ENCODE assay signal across 18 mouse cellular contexts in genomic region chr7:143325051-143325450, GRCm38 (mm10).
DNase-seq lines count a peak whose midpoint lies in the region; ATAC-seq and TF ChIP-seq lines count a peak whose summit lies in the region.
"Had no signal": no experiment of that assay in that cellular context is flagged by ENCODE, and none has a peak within 500 bp of the region (broad histone marks: within the 10 kb centered on the region; RNA-seq: fewer than 3 reads in every experiment).

No protein-coding gene starts in this region.

- peaks cover 30% of the 10 kb centered on the region for H3K4me1 ChIP-seq in hindbrain, embryonic 10.5 days (replicated peaks)
- no peaks in the 10 kb centered on the region for H3K4me1 ChIP-seq in hindbrain, embryonic 16.5 days (ENCODE audit: control insufficient read depth, insufficient read depth, low read depth, low read length)
- peaks cover 15% of the 10 kb centered on the region for H3K4me1 ChIP-seq in midbrain, embryonic 10.5 days
- H3K4me1 ChIP-seq in midbrain, embryonic 15.5 days: no peaks in the 10 kb centered on the region
- peaks cover 31% of the 10 kb centered on the region for H3K4me1 ChIP-seq in limb, embryonic 14.5 days (ENCODE audit: control insufficient read depth, insufficient read depth, low read length)
- H3K4me1 ChIP-seq: liver, embryonic 12.5 days; megakaryocyte, embryonic 14.5 days had no signal

- peaks cover 35% of the 10 kb centered on the region for H3K27me3 ChIP-seq in hindbrain, embryonic 10.5 days (ENCODE audit: insufficient read depth, poor library complexity, severe bottlenecking)
- H3K27me3 ChIP-seq in hindbrain, embryonic 16.5 days (replicated peaks; ENCODE audit: control insufficient read depth, insufficient read depth, low read length): no peaks in the 10 kb centered on the region
- H3K27me3 ChIP-seq in midbrain, embryonic 10.5 days (ENCODE audit: low read depth, poor library complexity, severe bottlenecking): no peaks in the 10 kb centered on the region
- H3K27me3 ChIP-seq in midbrain, embryonic 15.5 days (replicated peaks): no peaks in the 10 kb centered on the region
- H3K27me3 ChIP-seq in limb, embryonic 14.5 days (ENCODE audit: control insufficient read depth, insufficient read depth, low read length): no peaks in the 10 kb centered on the region
- H3K27me3 ChIP-seq: embryonic facial prominence, embryonic 12.5 days had no signal

- H3K9ac ChIP-seq in hindbrain, embryonic 16.5 days (ENCODE audit: low read depth, low read length): no peak overlapping the region
- H3K9ac ChIP-seq in midbrain, embryonic 15.5 days: no peak overlapping the region
- no peak overlapping the region for H3K9ac ChIP-seq in limb, embryonic 14.5 days (ENCODE audit: low read depth, low read length, severe bottlenecking)
- H3K9ac ChIP-seq: embryonic facial prominence, embryonic 12.5 days; forebrain, embryonic 12.5 days; liver, embryonic 12.5 days had no signal

- peak; percentile 56 for DNase-seq in hindbrain, embryonic 10.5 days (ENCODE audit: low spot score)
- peak; percentile 19 for DNase-seq in midbrain, embryonic 10.5 days (ENCODE audit: low spot score)
- DNase-seq in embryo, embryonic 10.5 days (ENCODE audit: low spot score): peak; percentile 48
- DNase-seq in limb, embryonic 14.5 days (ENCODE audit: low spot score): no peak
- DNase-seq in kidney, postnatal 4 days: no peak
- no peak for DNase-seq in kidney, adult 11 months
- DNase-seq: adrenal gland, adult 8-10 months; cerebellum, adult 9-11 months; kidney, adult 8-10 months; thymus, postnatal 4 days had no signal

- peak overlapping the region; percentile 81 for H3K27ac ChIP-seq in hindbrain, embryonic 10.5 days
- no peak overlapping the region for H3K27ac ChIP-seq in hindbrain, embryonic 16.5 days (ENCODE audit: low read depth, low read length)
- H3K27ac ChIP-seq in midbrain, embryonic 10.5 days (replicated peaks): peak overlapping the region; percentile 77
- H3K27ac ChIP-seq in midbrain, embryonic 15.5 days: no peak overlapping the region
- peak overlapping the region; percentile 49; the same call in 1 of the 2 replicates for H3K27ac ChIP-seq in limb, embryonic 14.5 days (replicated peaks; ENCODE audit: low read depth, low read length)
- H3K27ac ChIP-seq: embryonic facial prominence, embryonic 12.5 days; forebrain, embryonic 12.5 days; left cerebral cortex, adult 2 months; liver, embryonic 12.5 days had no signal

- H3K36me3 ChIP-seq in hindbrain, embryonic 10.5 days: no peaks in the 10 kb centered on the region
- no peaks in the 10 kb centered on the region for H3K36me3 ChIP-seq in hindbrain, embryonic 16.5 days (ENCODE audit: control insufficient read depth, insufficient read depth, low read length)
- H3K36me3 ChIP-seq in midbrain, embryonic 10.5 days: no peaks in the 10 kb centered on the region
- no peaks in the 10 kb centered on the region for H3K36me3 ChIP-seq in midbrain, embryonic 15.5 days (replicated peaks)
- H3K36me3 ChIP-seq in limb, embryonic 14.5 days (ENCODE audit: control insufficient read depth, insufficient read depth, low read length): no peaks in the 10 kb centered on the region
- H3K36me3 ChIP-seq: embryonic facial prominence, embryonic 12.5 days; forebrain, embryonic 12.5 days; liver, embryonic 12.5 days had no signal

- no peak for ATAC-seq in hindbrain, embryonic 16.5 days
- no peak for ATAC-seq in midbrain, embryonic 15.5 days (replicated peaks)
- ATAC-seq in limb, embryonic 14.5 days (ENCODE audit: low FRiP score, low read depth): peak; percentile 8; the same call in 1 of the 2 replicates
- ATAC-seq: liver, embryonic 12.5 days had no signal

- H3K4me2 ChIP-seq in hindbrain, embryonic 16.5 days (ENCODE audit: low read length): no peak overlapping the region
- no peak overlapping the region for H3K4me2 ChIP-seq in midbrain, embryonic 15.5 days
- H3K4me2 ChIP-seq in limb, embryonic 14.5 days (replicated peaks; ENCODE audit: low read depth, low read length, severe bottlenecking): no peak overlapping the region
- H3K4me2 ChIP-seq: embryonic facial prominence, embryonic 12.5 days; forebrain, embryonic 12.5 days; liver, embryonic 12.5 days had no signal

- H3K9me3 ChIP-seq in hindbrain, embryonic 10.5 days: no peaks in the 10 kb centered on the region
- no peaks in the 10 kb centered on the region for H3K9me3 ChIP-seq in hindbrain, embryonic 16.5 days (ENCODE audit: control insufficient read depth, low read length)
- no peaks in the 10 kb centered on the region for H3K9me3 ChIP-seq in midbrain, embryonic 10.5 days (replicated peaks)
- no peaks in the 10 kb centered on the region for H3K9me3 ChIP-seq in midbrain, embryonic 15.5 days
- H3K9me3 ChIP-seq in limb, embryonic 14.5 days (ENCODE audit: control insufficient read depth, low read length): no peaks in the 10 kb centered on the region
- H3K9me3 ChIP-seq: embryonic facial prominence, embryonic 12.5 days; forebrain, embryonic 12.5 days; liver, embryonic 12.5 days; megakaryocyte, embryonic 14.5 days had no signal

- WGBS in hindbrain, embryonic 10.5 days: 41% methylated on average over 16 of the region's 16 CpGs
- WGBS in hindbrain, embryonic 16.5 days: 37% methylated on average over 16 of the region's 16 CpGs
- 55% methylated on average over 16 of the region's 16 CpGs for WGBS in midbrain, embryonic 10.5 days
- WGBS in midbrain, embryonic 15.5 days: 43% methylated on average over 16 of the region's 16 CpGs
- WGBS in limb, embryonic 14.5 days: 76% methylated on average over 15 of the region's 16 CpGs

- no peak overlapping the region for H3K4me3 ChIP-seq in hindbrain, embryonic 10.5 days
- no peak overlapping the region for H3K4me3 ChIP-seq in hindbrain, embryonic 16.5 days (ENCODE audit: low read length)
- H3K4me3 ChIP-seq in midbrain, embryonic 10.5 days: no peak overlapping the region
- no peak overlapping the region for H3K4me3 ChIP-seq in midbrain, embryonic 15.5 days
- no peak overlapping the region for H3K4me3 ChIP-seq in limb, embryonic 14.5 days (replicated peaks; ENCODE audit: low read length)
- H3K4me3 ChIP-seq: embryonic facial prominence, embryonic 12.5 days; forebrain, embryonic 12.5 days; left cerebral cortex, adult 2 months; liver, embryonic 12.5 days; megakaryocyte, embryonic 14.5 days; myocyte had no signal

- TF ChIP-seq POLR2A in limb, embryonic 14.5 days (IDR thresholded peaks at IDR 0.05; ENCODE audit: borderline replicate concordance, extremely low read depth, insufficient read depth, insufficient read length): no peak

Comparison
In these comparisons a context has a peak if more than half of its experiments do, and no peak if none do; other contexts are left out.
1. H3K27ac ChIP-seq: peak in hindbrain, embryonic 10.5 days (single experiment), midbrain, embryonic 10.5 days (single experiment) and limb, embryonic 14.5 days (single experiment); none in hindbrain, embryonic 16.5 days (single experiment) and midbrain, embryonic 15.5 days (single experiment).
2. DNase-seq: peak in hindbrain, embryonic 10.5 days (single experiment), midbrain, embryonic 10.5 days (single experiment) and embryo, embryonic 10.5 days (single experiment); none in limb, embryonic 14.5 days (single experiment), kidney, postnatal 4 days (0 of 2) and kidney, adult 11 months (single experiment).